Mouse (Mus musculus) midbrain, embryonic 16.5 days (tissue): Measurements from ENCODE around the gene Gm42417. TPM values are rescaled to one million over a fixed set of nuclear protein-coding genes. Genes with fewer than 3 reads are reported as not detected.

Source experiments
- ATAC-seq: fragments of 200-750 bp; cut with Nextera tagmentation; 2 replicates; pipeline ENCODE4 v1.8.0; 2017; ENCODE audit warnings: moderate TSS enrichment
- H3K27ac ChIP-seq: fragments of 300-500 bp; sonication (generic); 2 replicates; pipeline ENCODE4 v1.5.1; 2014; ENCODE audit warnings: mild to moderate bottlenecking, low read length, mixed read lengths
- H3K27me3 ChIP-seq: fragments of 300-500 bp; sonication (generic); 2 replicates; pipeline ENCODE4 v1.6.1; 2014; ENCODE audit warnings: low read depth, low read length, mixed read lengths; ENCODE audit not compliant: control insufficient read depth, insufficient read depth
- H3K36me3 ChIP-seq: fragments of 300-500 bp; sonication (generic); 2 replicates; pipeline ENCODE4 v1.6.1; 2014; ENCODE audit warnings: mild to moderate bottlenecking, low read length, moderate library complexity, mixed read lengths; ENCODE audit not compliant: control insufficient read depth, insufficient read depth
- H3K4me1 ChIP-seq: fragments of 300-500 bp; sonication (generic); 2 replicates; pipeline ENCODE4 v1.6.1; 2014; ENCODE audit warnings: mild to moderate bottlenecking, low read length, mixed read lengths; ENCODE audit not compliant: control insufficient read depth, insufficient read depth
- H3K4me2 ChIP-seq: fragments of 300-500 bp; sonication (generic); 2 replicates; pipeline ENCODE4 v1.6.1; 2014; ENCODE audit warnings: mild to moderate bottlenecking, low read length, mixed read lengths
- H3K4me3 ChIP-seq: fragments of 300-500 bp; sonication (generic); 2 replicates; pipeline ENCODE4 v1.5.1; 2014; ENCODE audit warnings: low read depth, mild to moderate bottlenecking, low read length, moderate library complexity, mixed read lengths
- H3K9ac ChIP-seq: fragments of 300-500 bp; sonication (generic); 2 replicates; pipeline ENCODE4 v1.6.1; 2014; ENCODE audit warnings: low read depth, low read length, mixed read lengths
- H3K9me3 ChIP-seq: fragments of 300-500 bp; sonication (generic); replicated peaks from 2 replicates; pipeline ENCODE4 v1.6.1; 2014; ENCODE audit warnings: mild to moderate bottlenecking, low read length, mixed read lengths; ENCODE audit not compliant: control insufficient read depth, poor library complexity, severe bottlenecking
- WGBS: fragments of 180-500 bp; shearing (Covaris S2); extraction: QIAGEN DNeasy Blood & Tissue Kit; methylation state at CpG from one replicate; pipeline ENCODE4 v1.1.7; 2014; 5-methylcytosine and 5-hydroxymethylcytosine counted together
- polyA plus RNA-seq: library from polyadenylated mRNA; unstranded; fragments of >200 nt; fragmentation: Nextera tagmentation; extraction: Ambion mirVana; gene quantifications from 2 replicates; pipeline ENCODE4 v1.2.1, GENCODE M21; 2015

Gene Gm42417
- polyA plus RNA-seq, 1 experiment from 2014 or later, result 0.20 TPM

GRCm38 (mm10) chr1:36523332-36524013 lies 15.8 kb downstream of the Gm42417 start:
- H3K27ac ChIP-seq, result no peak overlapping the region
- H3K4me3 ChIP-seq, result no peak overlapping the region
- H3K27me3 ChIP-seq, result no peaks in the 10 kb centered on the region
- ATAC-seq, result peak; percentile 49; the same call in 1 of the 2 replicates
- H3K9ac ChIP-seq, result no peak overlapping the region
- WGBS, result 53% methylated on average over 9 of the region's 9 CpGs
- peaks cover 38% of the 10 kb centered on the region for H3K36me3 ChIP-seq
- H3K4me2 ChIP-seq, result no peak overlapping the region
- H3K9me3 ChIP-seq, result no peaks in the 10 kb centered on the region
- H3K4me1 ChIP-seq, result no peaks in the 10 kb centered on the region

DNA sequence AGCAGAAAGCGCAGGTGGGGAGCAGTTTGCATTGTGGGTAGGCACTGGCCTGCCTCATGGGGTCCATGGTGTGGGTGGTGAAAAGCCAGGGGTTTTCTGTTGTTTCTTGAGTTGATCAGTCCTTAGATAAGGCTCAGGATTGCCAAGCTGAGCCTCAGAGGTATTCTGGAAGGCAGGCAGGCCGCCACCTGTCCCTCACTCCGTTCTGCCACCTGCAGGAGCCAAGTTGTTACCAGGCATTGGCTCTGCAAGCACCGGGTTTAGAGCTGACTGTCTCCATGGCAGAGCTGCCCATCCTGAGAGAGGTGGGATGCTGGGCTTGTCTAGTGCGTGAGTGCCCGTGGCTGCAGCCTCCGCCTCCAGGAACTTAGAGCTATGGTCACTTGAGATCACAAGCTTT lies 17.0 kb downstream of the Gm42417 start:
- H3K27me3 ChIP-seq, result no peaks in the 10 kb centered on the region
- H3K36me3 ChIP-seq, result peaks cover 38% of the 10 kb centered on the region
- no peak for ATAC-seq
- no peaks in the 10 kb centered on the region for H3K9me3 ChIP-seq
- 0 out of 2 replicates have a peak, but pooled peaks cover 3% of the 10 kb centered on the region for H3K4me1 ChIP-seq
- no peak overlapping the region for H3K4me2 ChIP-seq
- no peak overlapping the region for H3K4me3 ChIP-seq
- 96% methylated on average over 7 of the region's 7 CpGs for WGBS
- no peak overlapping the region for H3K9ac ChIP-seq
- H3K27ac ChIP-seq, result no peak overlapping the region

DNA sequence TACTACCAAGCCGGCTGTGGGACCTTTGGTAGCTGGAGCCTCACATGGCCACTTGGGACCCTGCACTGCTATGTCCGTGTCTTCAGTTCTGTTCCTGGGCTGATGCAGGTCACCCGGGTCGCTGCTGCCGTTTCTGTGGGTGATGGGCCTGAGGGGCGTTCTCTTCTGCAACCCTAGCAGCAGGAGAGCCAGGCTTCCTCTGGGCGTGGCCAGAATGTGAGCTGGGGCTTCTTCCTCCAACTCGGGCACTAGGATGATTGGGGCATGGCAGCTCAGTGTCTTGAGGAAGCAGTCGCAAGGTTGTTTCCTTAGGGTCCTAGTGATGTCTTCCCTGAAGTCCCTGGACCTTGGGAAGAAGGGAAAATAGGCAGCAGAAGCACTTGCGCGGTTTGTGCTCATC lies 19.6 kb downstream of the Gm42417 start:
- peaks cover 13% of the 10 kb centered on the region for H3K4me1 ChIP-seq
- H3K36me3 ChIP-seq, result peaks cover 24% of the 10 kb centered on the region
- H3K4me3 ChIP-seq, result no peak overlapping the region
- H3K4me2 ChIP-seq, result no peak overlapping the region
- H3K9ac ChIP-seq, result no peak overlapping the region
- H3K9me3 ChIP-seq, result no peaks in the 10 kb centered on the region
- no peaks in the 10 kb centered on the region for H3K27me3 ChIP-seq
- H3K27ac ChIP-seq, result no peak overlapping the region
- 83% methylated on average over 11 of the region's 11 CpGs for WGBS
- ATAC-seq, result no peak

- peaks cover 19% of the 10 kb centered on the region for H3K36me3 ChIP-seq
- H3K27me3 ChIP-seq, result no peaks in the 10 kb centered on the region
- no peak overlapping the region for H3K27ac ChIP-seq
- ATAC-seq, result no peak
- H3K4me1 ChIP-seq, result peaks cover 27% of the 10 kb centered on the region
- H3K9me3 ChIP-seq, result no peaks in the 10 kb centered on the region
- no peak overlapping the region for H3K4me2 ChIP-seq
- WGBS, result 84% methylated on average over 3 of the region's 3 CpGs
- no peak overlapping the region for H3K9ac ChIP-seq
- no peak overlapping the region for H3K4me3 ChIP-seq
Measured at GRCm38 (mm10) chr1:36518259-36518658, 21.0 kb downstream of the Gm42417 start.

DNA sequence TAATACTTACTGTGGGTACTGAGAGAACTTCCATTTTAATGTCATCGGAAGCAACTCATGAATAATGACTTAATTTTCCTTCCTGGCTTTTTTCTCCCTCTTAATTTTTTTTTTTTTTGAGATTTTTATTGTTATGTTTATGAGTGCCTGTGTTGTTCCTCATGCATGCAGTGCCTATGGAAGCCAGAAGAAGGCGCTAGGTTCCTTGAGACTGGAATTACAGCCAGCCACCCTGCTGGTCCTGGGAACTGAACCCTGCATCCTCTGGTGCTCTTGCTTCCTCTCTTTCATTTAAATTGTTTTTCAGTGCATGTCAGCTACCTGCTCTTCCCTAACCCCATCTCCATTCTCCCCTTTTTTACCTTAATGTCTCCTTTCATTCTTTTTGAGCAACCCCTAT lies 25.5 kb downstream of the Gm42417 start:
- H3K36me3 ChIP-seq, result no peaks in the 10 kb centered on the region; the same call in 1 of the 2 replicates
- no peaks in the 10 kb centered on the region for H3K27me3 ChIP-seq
- H3K9me3 ChIP-seq, result no peaks in the 10 kb centered on the region
- H3K4me3 ChIP-seq, result peak overlapping the region; percentile 94
- H3K4me2 ChIP-seq, result peak overlapping the region; percentile 84
- H3K4me1 ChIP-seq, result peaks cover 30% of the 10 kb centered on the region
- H3K27ac ChIP-seq, result no peak overlapping the region
- no peak overlapping the region for H3K9ac ChIP-seq
- ATAC-seq, result no peak
- 35% methylated on average over 2 of the region's 2 CpGs for WGBS

GRCm38 (mm10) chr1:36513310-36513709 lies 25.9 kb downstream of the Gm42417 start:
- no peak overlapping the region; the same call in 1 of the 2 replicates for H3K27ac ChIP-seq
- peak overlapping the region; percentile 91 for H3K9ac ChIP-seq
- H3K4me2 ChIP-seq, result peak overlapping the region; percentile 84
- H3K4me3 ChIP-seq, result peak overlapping the region; percentile 94
- WGBS, result 0% methylated on average over 1 of the region's 1 CpGs
- H3K36me3 ChIP-seq, result no peaks in the 10 kb centered on the region; the same call in 1 of the 2 replicates
- H3K9me3 ChIP-seq, result no peaks in the 10 kb centered on the region
- no peak for ATAC-seq
- peaks cover 30% of the 10 kb centered on the region for H3K4me1 ChIP-seq
- H3K27me3 ChIP-seq, result no peaks in the 10 kb centered on the region

GRCm38 (mm10) chr1:36512966-36513280 lies 26.3 kb downstream of the Gm42417 start:
- peak overlapping the region; percentile 97 for H3K27ac ChIP-seq
- peak overlapping the region; percentile 94 for H3K4me3 ChIP-seq
- peak overlapping the region; percentile 84 for H3K4me2 ChIP-seq
- 1% methylated on average over 16 of the region's 16 CpGs for WGBS
- no peaks in the 10 kb centered on the region for H3K27me3 ChIP-seq
- peaks cover 30% of the 10 kb centered on the region for H3K4me1 ChIP-seq
- no peaks in the 10 kb centered on the region for H3K36me3 ChIP-seq
- no peak for ATAC-seq
- no peaks in the 10 kb centered on the region for H3K9me3 ChIP-seq
- H3K9ac ChIP-seq, result peak overlapping the region; percentile 91

DNA sequence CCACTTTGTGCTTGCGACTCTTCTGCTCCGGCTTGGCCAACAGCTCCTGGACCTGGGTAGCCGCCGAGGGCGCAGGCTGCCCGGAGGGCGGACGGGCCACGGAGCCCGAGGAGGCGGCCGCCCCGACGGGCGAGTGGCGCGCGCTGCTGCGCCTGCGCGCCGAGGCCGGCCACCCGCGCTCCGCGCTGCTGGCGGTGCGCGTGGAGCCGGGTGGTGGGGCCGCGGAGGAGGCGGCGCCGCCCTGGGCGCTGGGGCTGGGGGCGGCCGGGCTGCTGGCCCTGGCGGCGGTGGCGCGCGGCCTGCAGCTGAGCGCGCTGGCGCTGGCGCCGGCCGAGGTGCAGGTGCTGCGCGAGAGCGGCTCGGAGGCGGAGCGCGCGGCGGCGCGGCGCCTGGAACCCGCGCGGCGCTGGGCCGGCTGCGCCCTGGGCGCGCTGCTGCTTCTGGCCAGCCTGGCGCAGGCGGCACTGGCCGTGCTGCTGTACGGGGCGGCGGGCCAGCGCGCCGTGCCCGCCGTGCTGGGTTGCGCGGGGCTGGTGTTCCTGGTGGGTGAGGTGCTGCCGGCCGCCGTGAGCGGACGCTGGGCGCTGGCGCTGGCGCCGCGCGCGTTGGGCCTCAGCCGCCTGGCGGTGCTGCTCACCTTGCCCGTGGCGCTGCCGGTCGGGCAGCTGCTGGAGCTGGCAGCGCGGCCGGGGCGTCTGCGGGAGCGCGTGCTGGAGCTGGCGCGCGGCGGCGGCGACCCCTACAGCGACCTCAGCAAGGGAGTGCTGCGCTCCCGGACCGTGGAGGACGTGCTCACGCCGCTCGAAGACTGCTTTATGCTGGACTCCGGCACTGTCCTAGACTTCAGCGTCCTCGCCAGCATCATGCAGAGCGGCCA lies 26.9 kb downstream of the Gm42417 start:
- under 1% methylated on average over 69 of the region's 126 CpGs for WGBS
- H3K4me2 ChIP-seq, result peak overlapping the region; percentile 84
- no peaks in the 10 kb centered on the region for H3K27me3 ChIP-seq
- peak overlapping the region; percentile 97 for H3K27ac ChIP-seq
- peak; percentile 86 for ATAC-seq
- no peaks in the 10 kb centered on the region for H3K36me3 ChIP-seq
- H3K9ac ChIP-seq, result peak overlapping the region; percentile 91
- peaks cover 27% of the 10 kb centered on the region for H3K4me1 ChIP-seq
- peak overlapping the region; percentile 94 for H3K4me3 ChIP-seq
- H3K9me3 ChIP-seq, result no peaks in the 10 kb centered on the region
